9 mouse cellular contexts compared by ENCODE assay signal in the genomic region with DNA sequence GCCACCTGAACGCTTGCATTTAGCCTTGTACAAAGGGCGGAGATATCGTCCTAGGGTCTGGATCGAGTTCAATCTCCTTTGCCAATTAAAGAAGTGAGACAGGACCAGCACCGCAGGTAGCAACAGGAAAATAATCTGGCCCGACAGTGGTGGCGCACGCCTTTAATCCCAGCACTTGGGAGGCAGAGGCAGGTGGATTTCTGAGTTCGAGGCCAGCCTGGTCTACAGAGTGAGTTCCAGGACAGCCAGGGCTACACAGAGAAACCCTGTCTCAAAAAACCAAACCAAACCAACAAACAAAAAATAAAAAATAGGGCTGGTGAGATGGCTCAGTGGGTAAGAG. TPM values are rescaled to one million over a fixed set of nuclear protein-coding genes. Genes with fewer than 3 reads are reported as not detected.
DNase-seq lines count a peak whose midpoint lies in the region; ATAC-seq and TF ChIP-seq lines count a peak whose summit lies in the region.
"Not testable (repeated sequence)": the region's sequence is repeated elsewhere in the genome, so short reads cannot be mapped to it uniquely, and the experiment has no call there.
"Had no signal": no experiment of that assay in that cellular context is flagged by ENCODE, and none has a peak within 500 bp of the region (broad histone marks: within the 10 kb centered on the region; RNA-seq: fewer than 3 reads in every experiment).

No protein-coding gene starts in this region.

- peak; percentile 65 for ATAC-seq in cerebellum, adult (ENCODE audit: insufficient number of reproducible peaks, low FRiP score, low TSS enrichment)
- not testable (repeated sequence) for ATAC-seq in forebrain, embryonic 12.5 days (ENCODE audit: low FRiP score); heart, embryonic 15.5 days (replicated peaks; ENCODE audit: insufficient number of reproducible peaks, insufficient read depth, low FRiP score, low read depth); lung, embryonic 15.5 days (ENCODE audit: borderline replicate concordance, extremely low read depth, low FRiP score, low TSS enrichment); midbrain, postnatal 0 days (ENCODE audit: low FRiP score); stomach, postnatal 0 days (ENCODE audit: low FRiP score, low TSS enrichment)
- ATAC-seq in intestine, embryonic 15.5 days: peak; percentile 50; the same call in 1 of the 2 replicates
- peak; percentile 41; the same call in 1 of the 2 replicates for ATAC-seq in limb, embryonic 13.5 days (ENCODE audit: low FRiP score, low read depth)

- peak overlapping the region; percentile 88; the same call in 1 of the 2 replicates for H3K27ac ChIP-seq in forebrain, embryonic 12.5 days
- peak overlapping the region; percentile 52; the same call in 1 of the 2 replicates for H3K27ac ChIP-seq in heart, embryonic 15.5 days
- H3K27ac ChIP-seq in intestine, embryonic 15.5 days: not testable (repeated sequence)
- peak overlapping the region; percentile 52; the same call in 1 of the 2 replicates for H3K27ac ChIP-seq in limb, embryonic 13.5 days
- peak overlapping the region; percentile 57; the same call in 1 of the 2 replicates for H3K27ac ChIP-seq in lung, embryonic 15.5 days
- H3K27ac ChIP-seq in midbrain, postnatal 0 days (ENCODE audit: low read depth, low read length): peak overlapping the region; percentile 67
- 0 out of 2 replicates have a peak overlapping the region, but pooled peaks have one; percentile 35 for H3K27ac ChIP-seq in stomach, postnatal 0 days (replicated peaks)

- not testable (repeated sequence) for DNase-seq in midbrain, postnatal 0 days (ENCODE audit: low spot score); stomach, postnatal 0 days (ENCODE audit: low spot score)

- H3K9me3 ChIP-seq in forebrain, embryonic 12.5 days; heart, embryonic 15.5 days (replicated peaks); intestine, embryonic 15.5 days; lung, embryonic 15.5 days; midbrain, postnatal 0 days (ENCODE audit: low read length); stomach, postnatal 0 days (ENCODE audit: control insufficient read depth, low read length): not testable (repeated sequence)
- peaks cover 13% of the 10 kb centered on the region; the same call in 1 of the 2 replicates for H3K9me3 ChIP-seq in limb, embryonic 13.5 days

- peak overlapping the region; percentile 91 for H3K4me3 ChIP-seq in forebrain, embryonic 12.5 days (replicated peaks)
- H3K4me3 ChIP-seq in heart, embryonic 15.5 days: peak overlapping the region; percentile 88
- H3K4me3 ChIP-seq in intestine, embryonic 15.5 days (replicated peaks): peak overlapping the region; percentile 79
- peak overlapping the region; percentile 93 for H3K4me3 ChIP-seq in limb, embryonic 13.5 days
- peak overlapping the region; percentile 94 for H3K4me3 ChIP-seq in lung, embryonic 15.5 days
- H3K4me3 ChIP-seq in midbrain, postnatal 0 days (ENCODE audit: low read depth, low read length): peak overlapping the region; percentile 79
- peak overlapping the region; percentile 90 for H3K4me3 ChIP-seq in stomach, postnatal 0 days (ENCODE audit: low read depth, low read length)

- H3K4me2 ChIP-seq in forebrain, embryonic 12.5 days: peak overlapping the region; percentile 79
- peak overlapping the region; percentile 84 for H3K4me2 ChIP-seq in heart, embryonic 15.5 days
- peak overlapping the region; percentile 86 for H3K4me2 ChIP-seq in intestine, embryonic 15.5 days (replicated peaks)
- H3K4me2 ChIP-seq in limb, embryonic 13.5 days (replicated peaks): peak overlapping the region; percentile 77
- H3K4me2 ChIP-seq in lung, embryonic 15.5 days: peak overlapping the region; percentile 83
- peak overlapping the region; percentile 81 for H3K4me2 ChIP-seq in midbrain, postnatal 0 days (ENCODE audit: low read depth, low read length, poor library complexity, severe bottlenecking)
- peak overlapping the region; percentile 95 for H3K4me2 ChIP-seq in stomach, postnatal 0 days (replicated peaks; ENCODE audit: low read depth)

- 13% methylated on average over 9 of the region's 9 CpGs for WGBS in forebrain, embryonic 12.5 days
- WGBS in heart, embryonic 15.5 days: 8% methylated on average over 9 of the region's 9 CpGs
- 16% methylated on average over 9 of the region's 9 CpGs for WGBS in intestine, embryonic 15.5 days
- 18% methylated on average over 9 of the region's 9 CpGs for WGBS in limb, embryonic 13.5 days
- 13% methylated on average over 9 of the region's 9 CpGs for WGBS in lung, embryonic 15.5 days
- WGBS in midbrain, postnatal 0 days: 12% methylated on average over 9 of the region's 9 CpGs
- 11% methylated on average over 9 of the region's 9 CpGs for WGBS in stomach, postnatal 0 days

- H3K4me1 ChIP-seq in forebrain, embryonic 12.5 days: peaks cover 15% of the 10 kb centered on the region
- H3K4me1 ChIP-seq in heart, embryonic 15.5 days (replicated peaks); intestine, embryonic 15.5 days (replicated peaks); limb, embryonic 13.5 days; lung, embryonic 15.5 days; midbrain, postnatal 0 days (ENCODE audit: insufficient read depth, low read length); stomach, postnatal 0 days (replicated peaks; ENCODE audit: control insufficient read depth, insufficient read depth): not testable (repeated sequence)

- not testable (repeated sequence) for H3K27me3 ChIP-seq in forebrain, embryonic 12.5 days; heart, embryonic 15.5 days; intestine, embryonic 15.5 days (replicated peaks); limb, embryonic 13.5 days; lung, embryonic 15.5 days; midbrain, postnatal 0 days (ENCODE audit: insufficient read depth, low read length); stomach, postnatal 0 days (ENCODE audit: control insufficient read depth, insufficient read depth, low read length)

- not testable (repeated sequence) for H3K9ac ChIP-seq in forebrain, embryonic 12.5 days; midbrain, postnatal 0 days (replicated peaks; ENCODE audit: low read length, poor library complexity, severe bottlenecking)
- H3K9ac ChIP-seq in heart, embryonic 15.5 days: peak overlapping the region; percentile 92
- H3K9ac ChIP-seq in intestine, embryonic 15.5 days: peak overlapping the region; percentile 20; the same call in 1 of the 2 replicates
- H3K9ac ChIP-seq in limb, embryonic 13.5 days: peak overlapping the region; percentile 99
- peak overlapping the region; percentile 93 for H3K9ac ChIP-seq in lung, embryonic 15.5 days
- H3K9ac ChIP-seq in stomach, postnatal 0 days (ENCODE audit: low read length): peak overlapping the region; percentile 94

- H3K36me3 ChIP-seq in forebrain, embryonic 12.5 days (replicated peaks): peaks cover 24% of the 10 kb centered on the region
- H3K36me3 ChIP-seq in heart, embryonic 15.5 days: peaks cover 17% of the 10 kb centered on the region
- peaks cover 16% of the 10 kb centered on the region for H3K36me3 ChIP-seq in intestine, embryonic 15.5 days
- peaks cover 25% of the 10 kb centered on the region for H3K36me3 ChIP-seq in limb, embryonic 13.5 days
- H3K36me3 ChIP-seq in lung, embryonic 15.5 days: peaks cover 20% of the 10 kb centered on the region
- H3K36me3 ChIP-seq in midbrain, postnatal 0 days (ENCODE audit: insufficient read depth, low read length): peaks cover 11% of the 10 kb centered on the region; the same call in 1 of the 2 replicates
- not testable (repeated sequence) for H3K36me3 ChIP-seq in stomach, postnatal 0 days (ENCODE audit: control insufficient read depth, insufficient read depth, low read length)

- TF ChIP-seq EP300 in stomach, postnatal 0 days (optimal IDR thresholded peaks at IDR 0.05): not testable (repeated sequence)

- not testable (repeated sequence) for TF ChIP-seq CTCF in midbrain, postnatal 0 days (IDR thresholded peaks at IDR 0.05); stomach, postnatal 0 days (IDR thresholded peaks at IDR 0.05; ENCODE audit: low read depth)

RNA-seq across cellular contexts. Expression of a gene that starts 0.4 kb away (rescaled TPM):
- polyA plus RNA-seq in forebrain, embryonic 12.5 days (2016; fragmentation: Nextera tagmentation; extraction: Ambion mirVana): 35.7 and 36.8 TPM in 2 replicates
- polyA plus RNA-seq in heart, embryonic 15.5 days (2015; fragmentation: Nextera tagmentation; extraction: Ambion mirVana): 10.8 and 14.2 TPM in 2 replicates
- 12.4 and 13.3 TPM in 2 replicates for polyA plus RNA-seq in intestine, embryonic 15.5 days (2015; fragmentation: Nextera tagmentation; extraction: Ambion mirVana)
- polyA plus RNA-seq in limb, embryonic 13.5 days (2015; fragmentation: Nextera tagmentation; extraction: Ambion mirVana): 29.1 and 30.3 TPM in 2 replicates
- polyA plus RNA-seq in lung, embryonic 15.5 days (2015; fragmentation: Nextera tagmentation; extraction: Ambion mirVana): 22.0 and 22.3 TPM in 2 replicates
- 31.1 and 37.8 TPM in 2 replicates for total RNA-seq in midbrain, postnatal 0 days (2014; rRNA removed)
- polyA plus RNA-seq in midbrain, postnatal 0 days (2015; fragmentation: Nextera tagmentation; extraction: Ambion mirVana): 24.9 and 27.5 TPM in 2 replicates
- 10.1 and 10.2 TPM in 2 replicates for polyA plus RNA-seq in stomach, postnatal 0 days (2015; fragmentation: Nextera tagmentation; extraction: Ambion mirVana)

RNA-seq across cellular contexts. Expression of a gene that starts 48.2 kb away (rescaled TPM):
- polyA plus RNA-seq in forebrain, embryonic 12.5 days (2016; fragmentation: Nextera tagmentation; extraction: Ambion mirVana): 7.7 and 8.3 TPM in 2 replicates
- polyA plus RNA-seq in heart, embryonic 15.5 days (2015; fragmentation: Nextera tagmentation; extraction: Ambion mirVana): 3.5 and 4.3 TPM in 2 replicates
- polyA plus RNA-seq in intestine, embryonic 15.5 days (2015; fragmentation: Nextera tagmentation; extraction: Ambion mirVana): 4.2 and 4.3 TPM in 2 replicates
- polyA plus RNA-seq in limb, embryonic 13.5 days (2015; fragmentation: Nextera tagmentation; extraction: Ambion mirVana): 9.2 and 9.6 TPM in 2 replicates
- polyA plus RNA-seq in lung, embryonic 15.5 days (2015; fragmentation: Nextera tagmentation; extraction: Ambion mirVana): 5.3 and 5.5 TPM in 2 replicates
- 4.7 and 5.1 TPM in 2 replicates for total RNA-seq in midbrain, postnatal 0 days (2014; rRNA removed)
- polyA plus RNA-seq in midbrain, postnatal 0 days (2015; fragmentation: Nextera tagmentation; extraction: Ambion mirVana): 7.2 and 7.8 TPM in 2 replicates
- polyA plus RNA-seq in stomach, postnatal 0 days (2015; fragmentation: Nextera tagmentation; extraction: Ambion mirVana): 1.2 and 1.4 TPM in 2 replicates
- total RNA-seq: gastrocnemius, postnatal 25 days had no signal
